Mouse (Mus musculus) CH12.LX (cell line): ENCODE measurements around the gene Fgf7. TPM values are rescaled to one million over a fixed set of nuclear protein-coding genes. Genes with fewer than 3 reads are reported as not detected.

ENCODE experiments used
- DNase-seq: peaks from one replicate; pipeline ENCODE4 v3.0.0-alpha.2; 2013; ENCODE audit errors: extremely low read depth
- H3K27ac ChIP-seq: 2 replicates; pipeline ENCODE4 v1.5.1; 2012; ENCODE audit warnings: low read depth, mild to moderate bottlenecking, control low read depth, moderate library complexity; ENCODE audit not compliant: insufficient read depth
- H3K27me3 ChIP-seq: replicated peaks from 2 replicates; pipeline ENCODE3; 2012; ENCODE audit warnings: inconsistent platforms
- H3K36me3 ChIP-seq, 2 experiments: replicated peaks in 1 of 2; 2 replicates each; pipeline versions ENCODE3 to v1.6.1; 2012; ENCODE audit warnings: inconsistent platforms in 1 of 2, low read length in 1 of 2, mild to moderate bottlenecking in 1 of 2, mixed read lengths in 1 of 2, moderate library complexity in 1 of 2; ENCODE audit not compliant: control insufficient read depth in 1 of 2, insufficient read depth in 1 of 2
- H3K4me1 ChIP-seq, 2 experiments: 2 replicates each; pipeline ENCODE4 v1.6.1; 2012; ENCODE audit warnings: inconsistent platforms in 1 of 2, moderate library complexity in 1 of 2; ENCODE audit not compliant: insufficient read depth in 2 of 2, control insufficient read depth in 1 of 2
- H3K4me2 ChIP-seq: 2 replicates; pipeline ENCODE4 v1.6.1; 2012; ENCODE audit warnings: low read depth, mild to moderate bottlenecking, control low read depth; ENCODE audit not compliant: poor library complexity, insufficient read depth, severe bottlenecking
- H3K4me3 ChIP-seq, 3 experiments: fragments of 150-350 bp in 1 of 3; sonication (generic) in 1 of 3; replicated peaks in 1 of 3; 2 replicates each; pipeline versions ENCODE3 to v1.5.1; 2011 to 2012; ENCODE audit warnings: low read depth in 2 of 3, low read length in 2 of 3, mild to moderate bottlenecking in 2 of 3, moderate library complexity in 2 of 3, control low read depth in 1 of 3, improper control_type of control experiment in 1 of 3, inconsistent platforms in 1 of 3, mixed read lengths in 1 of 3; ENCODE audit not compliant: poor library complexity in 1 of 3
- H3K79me2 ChIP-seq: replicated peaks from 2 replicates; pipeline ENCODE4 v1.6.1; 2012; ENCODE audit warnings: mild to moderate bottlenecking, moderate library complexity; ENCODE audit not compliant: control insufficient read depth, poor library complexity, insufficient read depth, severe bottlenecking; ENCODE audit errors: extremely low read depth
- H3K9ac ChIP-seq: 2 replicates; pipeline ENCODE4 v1.6.1; 2012; ENCODE audit warnings: low read depth, mild to moderate bottlenecking, control low read depth, moderate library complexity; ENCODE audit not compliant: insufficient read depth
- H3K9me3 ChIP-seq: replicated peaks from 2 replicates; pipeline ENCODE3; 2012; ENCODE audit warnings: low read length, inconsistent platforms, mixed read lengths
- CHD1 ChIP-seq: IDR thresholded peaks from 2 replicates; pipeline ENCODE4 v1.6.1; 2012; ENCODE audit warnings: low read depth, low read length, improper control_type of control experiment, inconsistent platforms
- CTCF ChIP-seq, 2 experiments: IDR thresholded peaks in 1 of 2; conservative IDR thresholded peaks in 1 of 2; 2 replicates each; pipeline ENCODE4 v1.5.1; 2011 to 2012; ENCODE audit warnings: low read depth in 2 of 2, low read length in 2 of 2, improper control_type of control experiment in 1 of 2, inconsistent platforms in 1 of 2, mild to moderate bottlenecking in 1 of 2, moderate library complexity in 1 of 2
- E2F4 ChIP-seq: IDR thresholded peaks from 2 replicates; pipeline ENCODE4 v1.6.1; 2011; ENCODE audit warnings: low read depth, low read length, improper control_type of control experiment; ENCODE audit not compliant: insufficient replicate concordance
- ELF1 ChIP-seq: IDR thresholded peaks from 2 replicates; pipeline ENCODE4 v1.6.1; 2014; ENCODE audit warnings: low read depth, mild to moderate bottlenecking, inconsistent platforms, low read length, improper control_type of control experiment
- ETS1 ChIP-seq: conservative IDR thresholded peaks from 2 replicates; pipeline ENCODE4 v1.6.1; 2012; ENCODE audit warnings: low read depth, mild to moderate bottlenecking, inconsistent platforms, low read length, improper control_type of control experiment, moderate library complexity
- IRF4 ChIP-seq: IDR thresholded peaks from 2 replicates; pipeline ENCODE4 v1.6.1; 2014; ENCODE audit warnings: low read depth, mild to moderate bottlenecking, inconsistent platforms, low read length, improper control_type of control experiment
- JUN ChIP-seq: IDR thresholded peaks from 2 replicates; pipeline ENCODE4 v1.6.1; 2011; ENCODE audit warnings: low read depth, mild to moderate bottlenecking, low read length, improper control_type of control experiment, moderate library complexity; ENCODE audit not compliant: insufficient read depth
- JUND ChIP-seq: conservative IDR thresholded peaks from 2 replicates; pipeline ENCODE4 v1.6.1; 2011; ENCODE audit warnings: low read depth, low read length, improper control_type of control experiment
- KAT2A ChIP-seq: IDR thresholded peaks from 2 replicates; pipeline ENCODE4 v1.6.1; 2012; ENCODE audit warnings: low read length, improper control_type of control experiment, inconsistent platforms; ENCODE audit not compliant: insufficient replicate concordance
- MAFK ChIP-seq: IDR thresholded peaks from 2 replicates; pipeline ENCODE4 v1.6.1; 2011; ENCODE audit warnings: low read length, improper control_type of control experiment; ENCODE audit not compliant: insufficient replicate concordance
- MAX ChIP-seq: IDR thresholded peaks from 2 replicates; pipeline ENCODE4 v1.6.1; 2011; ENCODE audit warnings: low read length, improper control_type of control experiment
- MAZ ChIP-seq: IDR thresholded peaks from 2 replicates; pipeline ENCODE4 v1.6.1; 2012; ENCODE audit warnings: low read depth, mild to moderate bottlenecking, inconsistent platforms, low read length, improper control_type of control experiment, moderate library complexity
- MYC ChIP-seq: IDR thresholded peaks from 2 replicates; pipeline ENCODE4 v1.6.1; 2011; ENCODE audit warnings: low read depth, mild to moderate bottlenecking, improper control_type of control experiment, low read length
- NELFE ChIP-seq: IDR thresholded peaks from 2 replicates; pipeline ENCODE4 v1.6.1; 2011; ENCODE audit warnings: low read depth, low read length, improper control_type of control experiment
- POLR2AphosphoS2 ChIP-seq: IDR thresholded peaks from 2 replicates; pipeline ENCODE4 v1.6.1; 2011; ENCODE audit warnings: low read depth, low read length, improper control_type of control experiment
- RAD21 ChIP-seq: IDR thresholded peaks from 2 replicates; pipeline ENCODE4 v1.6.1; 2011; ENCODE audit warnings: low read depth, mild to moderate bottlenecking, low read length, improper control_type of control experiment, moderate library complexity
- RCOR1 ChIP-seq: conservative IDR thresholded peaks from 2 replicates; pipeline ENCODE4 v1.6.1; 2012; ENCODE audit warnings: low read depth, mild to moderate bottlenecking, inconsistent platforms, low read length, improper control_type of control experiment
- SIN3A ChIP-seq: IDR thresholded peaks from 2 replicates; pipeline ENCODE4 v1.6.1; 2012; ENCODE audit warnings: low read length, improper control_type of control experiment, inconsistent platforms
- SMC3 ChIP-seq: IDR thresholded peaks from 2 replicates; pipeline ENCODE4 v1.6.1; 2011; ENCODE audit warnings: low read depth, low read length, improper control_type of control experiment
- TBP ChIP-seq: conservative IDR thresholded peaks from 2 replicates; pipeline ENCODE4 v1.6.1; 2011; ENCODE audit warnings: low read depth, low read length, improper control_type of control experiment
- UBTF ChIP-seq: IDR thresholded peaks from 2 replicates; pipeline ENCODE4 v1.6.1; 2012; ENCODE audit warnings: low read depth, mild to moderate bottlenecking, inconsistent platforms, low read length, improper control_type of control experiment, moderate library complexity
- USF2 ChIP-seq: conservative IDR thresholded peaks from 2 replicates; pipeline ENCODE4 v1.6.1; 2011; ENCODE audit warnings: low read depth, low read length, improper control_type of control experiment
- ZC3H11A ChIP-seq: IDR thresholded peaks from 2 replicates; pipeline ENCODE4 v1.6.1; 2012; ENCODE audit warnings: low read depth, mild to moderate bottlenecking, inconsistent platforms, low read length, improper control_type of control experiment
- ZKSCAN1 ChIP-seq: IDR thresholded peaks from 2 replicates; pipeline ENCODE4 v1.6.1; 2012; ENCODE audit warnings: low read depth, inconsistent platforms, low read length, improper control_type of control experiment, borderline replicate concordance
- ZNF384 ChIP-seq: IDR thresholded peaks from 2 replicates; pipeline ENCODE4 v1.6.1; 2012; ENCODE audit warnings: low read depth, low read length, improper control_type of control experiment, inconsistent platforms
- dilution Hi-C: fragments of 300-500 bp; cut with MboI; formaldehyde crosslinking; loops from 2 replicates; pipeline ENCODE4 v1.14.3; 2020; ENCODE audit warnings: low sequenced_read_pairs; ENCODE audit not compliant: extremely low pct_unique_long_range_greater_than_20kb, extremely low pct_ligation_motif_present
- in situ Hi-C: fragments of 300-500 bp; cut with MboI; formaldehyde crosslinking; loops from 3 replicates; pipeline ENCODE4 v1.14.3; 2019; ENCODE audit warnings: low sequenced_read_pairs, low pct_ligation_motif_present, low pct_unique_long_range_greater_than_20kb, mixed read lengths
- polyA plus RNA-seq: library from polyadenylated mRNA; unstranded; fragments of >175 nt; gene quantifications from 2 replicates; pipeline ENCODE4 v1.2.1, GENCODE M21; 2012; ENCODE audit warnings: low read depth; ENCODE audit not compliant: insufficient read length
- total RNA-seq, 2 experiments: library from RNA; depleted of rRNA; stranded (reverse); fragments of 300-350 nt in 1 of 2; fragments of >200 nt in 1 of 2; gene quantifications; 2 replicates each; pipeline ENCODE4 v1.2.3; 2012 to 2014

Fgf7 gene
- total and polyA plus RNA-seq, 3 experiments = not detected

DNA sequence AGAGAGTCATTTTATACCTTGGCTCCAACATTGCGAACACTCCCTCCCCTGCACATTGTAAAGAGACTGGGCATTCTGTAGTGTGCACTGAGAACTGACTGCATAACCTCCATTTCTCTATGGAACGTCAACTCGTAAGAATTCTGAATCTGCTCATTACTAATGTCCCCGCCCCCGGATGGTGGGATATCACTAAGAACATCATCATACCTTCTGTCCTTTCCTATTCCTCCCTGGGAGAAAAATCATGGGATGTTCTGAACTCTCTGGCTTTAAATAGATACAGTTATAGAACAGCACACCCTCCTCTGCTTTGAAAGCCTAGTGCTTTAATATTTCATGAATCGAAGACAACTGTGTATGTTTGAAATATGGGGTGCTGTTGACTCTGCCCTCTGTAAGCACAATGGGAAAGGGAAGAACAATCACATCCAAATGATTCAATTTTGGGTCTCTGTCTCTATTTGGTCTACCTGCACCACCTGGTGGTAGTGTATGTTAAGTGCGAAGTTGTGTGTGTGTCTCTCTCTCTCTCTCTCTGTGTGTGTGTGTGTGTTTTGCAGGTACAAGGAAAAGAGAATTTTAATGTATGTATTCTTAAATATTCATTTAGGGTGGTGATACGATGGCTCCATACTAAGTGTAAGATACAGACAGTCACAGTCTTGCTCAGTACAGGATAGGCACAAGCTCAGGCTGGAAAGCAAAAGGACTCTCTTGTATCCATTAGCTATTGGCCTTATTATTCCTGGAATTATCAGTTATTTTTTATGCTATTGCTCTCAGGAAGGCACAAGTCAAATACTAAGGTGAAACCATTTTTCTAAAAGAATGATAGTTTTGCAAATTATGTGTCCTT, 1.1 kb upstream of the Fgf7 start:
- Histone ChIP-seq H3K27me3 (no peaks in the 10 kb centered on the region), H3K4me1 (peaks cover 0 to 15% of the 10 kb centered on the region in 2 experiments; a peak in 2 of 4 replicates), H3K4me3 (no peak overlapping the region), H3K4me2 (no peak overlapping the region; the same call in 1 of the 2 replicates), H3K27ac (no peak overlapping the region), H3K79me2 (no peaks in the 10 kb centered on the region), H3K9me3 (no peaks in the 10 kb centered on the region), H3K36me3 (no peaks in the 10 kb centered on the region), H3K9ac (no peak overlapping the region)
- dilution Hi-C loops (no loop called here), in situ Hi-C loops (loop anchor here (25.0 kb wide), 2 partner anchors 146 to 371 kb away; partner anchors contain the start of gene Eid1)
- peak; percentile 27 for DNase-seq
- no peak for TF ChIP-seq RCOR1
- TF ChIP-seq KAT2A = no peak
- TF ChIP-seq ETS1 = no peak
- no peak for TF ChIP-seq MAZ
- peak; percentile 42 for TF ChIP-seq ZC3H11A
- peak; percentile 81 for TF ChIP-seq RAD21
- TF ChIP-seq USF2 = no peak
- peak; percentile 83 for TF ChIP-seq SMC3
- no peak for TF ChIP-seq IRF4
- TF ChIP-seq NELFE = 0 out of 2 replicates have a peak, but pooled peaks have one; percentile 43
- TF ChIP-seq CTCF (conservative IDR thresholded peaks at IDR 0.05 in 1 of 2, IDR thresholded peaks at IDR 0.05 in 1 of 2; ENCODE audit: low read depth in 2 of 2, low read length in 2 of 2) = peak; percentile 34 to 77; a peak in 3 of 4 replicates

DNA sequence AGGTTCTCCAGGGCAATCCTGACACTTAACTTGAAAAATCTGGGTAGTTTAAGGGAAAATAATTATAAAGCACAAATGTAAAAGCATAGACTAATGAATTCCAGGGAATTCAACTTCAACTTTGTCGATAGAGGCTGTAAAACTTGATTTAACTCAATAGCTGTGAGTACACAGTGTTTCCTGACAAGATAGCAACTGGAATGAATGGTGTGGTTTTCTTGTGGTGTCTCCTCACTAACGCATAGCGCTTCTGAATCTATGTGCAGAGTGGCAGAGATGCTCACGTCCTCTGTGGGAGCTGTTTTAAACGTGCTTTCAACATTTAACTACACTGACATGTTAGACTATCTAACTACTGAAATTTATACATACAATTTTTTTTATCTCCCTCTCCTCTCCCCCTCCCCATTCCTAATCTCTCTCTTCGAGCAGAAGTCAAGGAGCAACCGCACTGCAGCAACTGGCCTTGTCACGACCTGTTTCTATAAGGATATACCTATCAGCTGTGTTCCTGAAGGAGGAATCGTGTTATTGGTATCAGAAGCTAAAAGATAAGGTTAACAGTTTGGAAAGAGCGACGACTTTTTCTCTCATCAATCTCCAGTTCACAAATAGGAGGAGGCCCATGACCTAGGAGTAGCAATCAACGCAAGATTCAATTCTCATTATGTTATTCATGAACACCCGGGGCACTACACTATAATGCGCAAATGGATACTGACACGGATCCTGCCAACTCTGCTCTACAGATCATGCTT, 734 bp downstream of the Fgf7 start:
- in situ Hi-C loops = loop anchor here (25.0 kb wide), 2 partner anchors 148 to 373 kb away; partner anchors contain the start of gene Eid1
- no peaks in the 10 kb centered on the region for H3K9me3 ChIP-seq
- dilution Hi-C loops = no loop called here
- H3K27me3 ChIP-seq = no peaks in the 10 kb centered on the region
- no peak overlapping the region for H3K4me3 ChIP-seq
- no peak overlapping the region; the same call in 1 of the 2 replicates for H3K4me2 ChIP-seq
- TF ChIP-seq ETS1 = no peak
- no peak for TF ChIP-seq UBTF
- no peak for TF ChIP-seq ZNF384
- TF ChIP-seq JUN = no peak
- no peak for TF ChIP-seq MAX
- no peak for TF ChIP-seq CHD1
- no peak for TF ChIP-seq ZKSCAN1
- TF ChIP-seq SIN3A = no peak
- no peak for TF ChIP-seq E2F4
- TF ChIP-seq POLR2AphosphoS2 = no peak
- TF ChIP-seq TBP = no peak
- no peak for TF ChIP-seq RCOR1
- no peak for TF ChIP-seq KAT2A
- TF ChIP-seq JUND = no peak
- no peak for TF ChIP-seq ELF1
- no peak for TF ChIP-seq MAZ
- TF ChIP-seq MAFK = no peak
- no peak for TF ChIP-seq MYC
- no peak for TF ChIP-seq IRF4
- TF ChIP-seq, all 38 proteins: peak for 0
- Histone ChIP-seq H3K79me2 (no peaks in the 10 kb centered on the region), H3K9ac (no peak overlapping the region), H3K36me3 (no peaks in the 10 kb centered on the region), H3K4me1 (0 out of 4 replicates have a peak, but pooled peaks cover 0 to 7% of the 10 kb centered on the region in 2 experiments), H3K27ac (no peak overlapping the region)
- no peak for DNase-seq
